Mouse (Mus musculus) bone marrow, adult 2 months (tissue): ENCODE results near the gene Immp2l.

Experiments used
- CTCF ChIP-seq: fragments of 200-500 bp; IDR thresholded peaks from 2 replicates; pipeline ENCODE4 v1.5.1; 2011; ENCODE audit warnings: low read length, control low read depth; ENCODE audit not compliant: control insufficient read depth, insufficient read depth
- POLR2A ChIP-seq: fragments of 200-500 bp; IDR thresholded peaks from 2 replicates; pipeline ENCODE4 v1.6.1; 2011; ENCODE audit warnings: low read depth, mild to moderate bottlenecking, control low read depth, low read length, borderline replicate concordance; ENCODE audit not compliant: control insufficient read depth

- no peak for TF ChIP-seq CTCF
- no peak for TF ChIP-seq POLR2A
Observed at GRCm38 (mm10) chr12:41241221-41241620, 217.3 kb downstream of the Immp2l start.
